Mouse (Mus musculus) CD4-positive, CD25-positive, alpha-beta regulatory T cell, adult 2 months (primary cell): ENCODE results near the gene Actn3.
A peak's percentile ranks its signal among the peaks of the same experiment; 100 is the strongest.

Source experiments
- DNase-seq: peaks from one replicate; pipeline ENCODE4 v3.0.0-alpha.2; 2012; ENCODE audit warnings: low read depth, low spot score

The Actn3 gene

GRCm38 (mm10) chr19:4812334-4812949 is 65.3 kb downstream of the Actn3 start:
- peak; percentile 57 for DNase-seq

GRCm38 (mm10) chr19:4811909-4812242 is 65.8 kb downstream of the Actn3 start:
- no peak for DNase-seq
